Mouse (Mus musculus): ENCODE data around the gene Sh3bp1. TPM values are rescaled to one million over a fixed set of nuclear protein-coding genes. Genes with fewer than 3 reads are reported as not detected.

Gene Sh3bp1
- total RNA-seq, 1 experiment = 10.5 TPM

- TF ChIP-seq ZC3H11A (IDR thresholded peaks at IDR 0.05; ENCODE audit: borderline replicate concordance, low read depth, low read length) = no peak
- TF ChIP-seq HCFC1 (IDR thresholded peaks at IDR 0.05; ENCODE audit: borderline replicate concordance, insufficient read depth, low read length) = no peak
Measured at GRCm38 (mm10) chr15:78930192-78930706, 30.7 kb downstream of the Sh3bp1 start.

GRCm38 (mm10) chr15:78930801-78931426 is 31.3 kb downstream of the Sh3bp1 start:
- H3K4me1 ChIP-seq (ENCODE audit: control insufficient read depth in 2 of 2, insufficient read depth in 2 of 2, low read length in 2 of 2, poor library complexity in 1 of 2) = peaks cover 8 to 10% of the 10 kb centered on the region in 2 experiments
- no peak for DNase-seq (ENCODE audit: low read depth, low spot score)
- no peak for TF ChIP-seq HCFC1 (IDR thresholded peaks at IDR 0.05; ENCODE audit: borderline replicate concordance, insufficient read depth, low read length)
- no peak for TF ChIP-seq CHD2 (IDR thresholded peaks at IDR 0.05; ENCODE audit: low read depth, low read length)
- TF ChIP-seq ZNF384 (IDR thresholded peaks at IDR 0.05; ENCODE audit: low read depth, low read length) = no peak
- TF ChIP-seq ZC3H11A (IDR thresholded peaks at IDR 0.05; ENCODE audit: borderline replicate concordance, low read depth, low read length) = no peak
- TF ChIP-seq MAFK (IDR thresholded peaks at IDR 0.05; ENCODE audit: insufficient read depth, low read depth, low read length) = no peak
- H3K9ac ChIP-seq (ENCODE audit: insufficient read depth, low read depth, low read length, poor library complexity, severe bottlenecking) = no peak overlapping the region
- H3K36me3 ChIP-seq (ENCODE audit: control insufficient read depth, insufficient read depth, low read length, poor library complexity, severe bottlenecking) = peaks cover 3% of the 10 kb centered on the region; the same call in 1 of the 2 replicates
- H3K27ac ChIP-seq (ENCODE audit: insufficient read depth, low read depth, low read length, poor library complexity, severe bottlenecking) = no peak overlapping the region
- no peaks in the 10 kb centered on the region for H3K9me3 ChIP-seq (ENCODE audit: control insufficient read depth, insufficient read depth, low read depth, low read length)
- H3K4me3 ChIP-seq (ENCODE audit: insufficient read depth in 1 of 2, low read depth in 1 of 2, low read length in 2 of 2, poor library complexity in 1 of 2, severe bottlenecking in 1 of 2) = no peak overlapping the region
- in situ Hi-C loops (cut with MboI; ENCODE audit: low sequenced_read_pairs in 2 of 2, unreplicated experiment in 2 of 2) = no loop called here

More at GRCm38 (mm10) chr15:78930192-78930706, 30.7 kb downstream of the Sh3bp1 start:
- DNase-seq (ENCODE audit: low read depth, low spot score) = no peak
- no peak overlapping the region for H3K27ac ChIP-seq (ENCODE audit: insufficient read depth, low read depth, low read length, poor library complexity, severe bottlenecking)
- no peak overlapping the region for H3K9ac ChIP-seq (ENCODE audit: insufficient read depth, low read depth, low read length, poor library complexity, severe bottlenecking)
- in situ Hi-C loops (cut with MboI; ENCODE audit: low sequenced_read_pairs in 2 of 2, unreplicated experiment in 2 of 2) = no loop called here
- no peak overlapping the region for H3K4me3 ChIP-seq (ENCODE audit: insufficient read depth in 1 of 2, low read depth in 1 of 2, low read length in 2 of 2, poor library complexity in 1 of 2, severe bottlenecking in 1 of 2)
- peaks cover 3% of the 10 kb centered on the region; the same call in 1 of the 2 replicates for H3K36me3 ChIP-seq (ENCODE audit: control insufficient read depth, insufficient read depth, low read length, poor library complexity, severe bottlenecking)
- H3K9me3 ChIP-seq (ENCODE audit: control insufficient read depth, insufficient read depth, low read depth, low read length) = no peaks in the 10 kb centered on the region
- peaks cover 15 to 16% of the 10 kb centered on the region in 2 experiments for H3K4me1 ChIP-seq (ENCODE audit: control insufficient read depth in 2 of 2, insufficient read depth in 2 of 2, low read length in 2 of 2, poor library complexity in 1 of 2)

- in situ Hi-C loops (cut with MboI; ENCODE audit: low sequenced_read_pairs in 2 of 2, unreplicated experiment in 2 of 2) = no loop called here
- H3K9ac ChIP-seq (ENCODE audit: insufficient read depth, low read depth, low read length, poor library complexity, severe bottlenecking) = no peak overlapping the region
- no peaks in the 10 kb centered on the region for H3K9me3 ChIP-seq (ENCODE audit: control insufficient read depth, insufficient read depth, low read depth, low read length)
- no peak overlapping the region for H3K4me3 ChIP-seq (ENCODE audit: insufficient read depth in 1 of 2, low read depth in 1 of 2, low read length in 2 of 2, poor library complexity in 1 of 2, severe bottlenecking in 1 of 2)
- no peak overlapping the region for H3K27ac ChIP-seq (ENCODE audit: insufficient read depth, low read depth, low read length, poor library complexity, severe bottlenecking)
- no peak for TF ChIP-seq MAFK (IDR thresholded peaks at IDR 0.05; ENCODE audit: insufficient read depth, low read depth, low read length)
- TF ChIP-seq CHD2 (IDR thresholded peaks at IDR 0.05; ENCODE audit: low read depth, low read length) = no peak
- no peak for TF ChIP-seq HCFC1 (IDR thresholded peaks at IDR 0.05; ENCODE audit: borderline replicate concordance, insufficient read depth, low read length)
- TF ChIP-seq ZNF384 (IDR thresholded peaks at IDR 0.05; ENCODE audit: low read depth, low read length) = no peak
- no peak for TF ChIP-seq ZC3H11A (IDR thresholded peaks at IDR 0.05; ENCODE audit: borderline replicate concordance, low read depth, low read length)
- H3K4me1 ChIP-seq (ENCODE audit: control insufficient read depth in 2 of 2, insufficient read depth in 2 of 2, low read length in 2 of 2, poor library complexity in 1 of 2) = peaks cover 3 to 16% of the 10 kb centered on the region in 2 experiments; a peak in 3 of 4 replicates
- H3K36me3 ChIP-seq (ENCODE audit: control insufficient read depth, insufficient read depth, low read length, poor library complexity, severe bottlenecking) = peaks cover 5% of the 10 kb centered on the region; the same call in 1 of the 2 replicates
- no peak for DNase-seq (ENCODE audit: low read depth, low spot score)
Measured at GRCm38 (mm10) chr15:78931577-78931976, 32.0 kb downstream of the Sh3bp1 start.

- Histone ChIP-seq H3K4me3 (ENCODE audit: insufficient read depth in 1 of 2, low read depth in 1 of 2, low read length in 2 of 2, poor library complexity in 1 of 2, severe bottlenecking in 1 of 2) (peak within 1 kb of the TSS; percentile 75 to 99), H3K27ac (ENCODE audit: insufficient read depth, low read depth, low read length, poor library complexity, severe bottlenecking) (peak within 1 kb of the TSS; percentile 91), H3K36me3 (ENCODE audit: control insufficient read depth, insufficient read depth, low read length, poor library complexity, severe bottlenecking) (peaks cover 29% of the 10 kb centered on the region), H3K4me1 (ENCODE audit: control insufficient read depth in 2 of 2, insufficient read depth in 2 of 2, low read length in 2 of 2, poor library complexity in 1 of 2) (peaks cover 0 to 12% of the 10 kb centered on the region in 2 experiments; a peak in 1 of 4 replicates), H3K9ac (ENCODE audit: insufficient read depth, low read depth, low read length, poor library complexity, severe bottlenecking) (peak within 1 kb of the TSS; percentile 97), H3K9me3 (ENCODE audit: control insufficient read depth, insufficient read depth, low read depth, low read length) (no peaks in the 10 kb centered on the region)
- no peak for TF ChIP-seq CHD2 (IDR thresholded peaks at IDR 0.05; ENCODE audit: low read depth, low read length)
- TF ChIP-seq HCFC1 (IDR thresholded peaks at IDR 0.05; ENCODE audit: borderline replicate concordance, insufficient read depth, low read length) = peak; percentile 85
- in situ Hi-C loops (cut with MboI; ENCODE audit: low sequenced_read_pairs in 2 of 2, unreplicated experiment in 2 of 2) = no loop called here
- DNase-seq (ENCODE audit: low read depth, low spot score) = peak; percentile 91
Measured at GRCm38 (mm10) chr15:78934784-78935320, 35.3 kb downstream of the Sh3bp1 start, which contains the start of gene Nol12. Nol12 (plus strand) TSS chr15:78934933.

Data from ES-E14 (cell line).